Mouse (Mus musculus): Measurements from ENCODE around the gene Ppp1r32. TPM values are rescaled to one million over a fixed set of nuclear protein-coding genes. Genes with fewer than 3 reads are reported as not detected.

Ppp1r32 gene
- 0.38 TPM for polyA plus RNA-seq (2017; shearing (Covaris generic))

GRCm38 (mm10) chr19:10482703-10483102, at the start of gene Ppp1r32:
Gene Ppp1r32, minus strand, starts transcription at chr19:10482928.

GRCm38 (mm10) chr19:10525910-10526309, 43.2 kb upstream of the Ppp1r32 start, which contains the start of gene Sdhaf2:
Gene Sdhaf2, minus strand, starts transcription at chr19:10526142.

GRCm38 (mm10) chr19:10525106-10525901, 42.6 kb upstream of the Ppp1r32 start, which contains the start of gene Cpsf7:
Gene Cpsf7, plus strand, starts transcription at chr19:10525266.

GRCm38 (mm10) chr19:10456752-10457483, 25.8 kb downstream of the Ppp1r32 start, which contains the start of gene Lrrc10b:
Gene Lrrc10b, minus strand, starts transcription at chr19:10457473.

Other genes with a start within 250 kb of the Ppp1r32 start
- 0.15 TPM for gene Myrf, start 242.2 kb downstream of the Ppp1r32 start, polyA plus RNA-seq (2017; shearing (Covaris generic))
- not detected for gene Dagla, start 178.1 kb downstream of the Ppp1r32 start, polyA plus RNA-seq (2017; shearing (Covaris generic))
- gene Syt7, start 93.8 kb downstream of the Ppp1r32 start, polyA plus RNA-seq (2017; shearing (Covaris generic)), result 0.83 TPM
- gene Lrrc10b, start 25.5 kb downstream of the Ppp1r32 start, polyA plus RNA-seq (2017; shearing (Covaris generic)), result not detected
- 27.8 TPM for gene Cpsf7, start 42.3 kb upstream of the Ppp1r32 start, polyA plus RNA-seq (2017; shearing (Covaris generic))
- 57.3 TPM for gene Sdhaf2, start 43.2 kb upstream of the Ppp1r32 start, polyA plus RNA-seq (2017; shearing (Covaris generic))
- 10.2 TPM for gene Tmem216, start 73.3 kb upstream of the Ppp1r32 start, polyA plus RNA-seq (2017; shearing (Covaris generic))
- 25.0 TPM for gene Cyb561a3, start 94.2 kb upstream of the Ppp1r32 start, polyA plus RNA-seq (2017; shearing (Covaris generic))
- 6.0 TPM for gene Tmem138, start 94.4 kb upstream of the Ppp1r32 start, polyA plus RNA-seq (2017; shearing (Covaris generic))
- 128 TPM for gene Ddb1, start 122.4 kb upstream of the Ppp1r32 start, polyA plus RNA-seq (2017; shearing (Covaris generic))
- 3.5 TPM for gene Tkfc, start 122.7 kb upstream of the Ppp1r32 start, polyA plus RNA-seq (2017; shearing (Covaris generic))
- 1.0 TPM for gene Vwce, start 151.3 kb upstream of the Ppp1r32 start, polyA plus RNA-seq (2017; shearing (Covaris generic))
- not detected for gene Pga5, start 195.1 kb upstream of the Ppp1r32 start, polyA plus RNA-seq (2017; shearing (Covaris generic))
- gene Vps37c, start 205.8 kb upstream of the Ppp1r32 start, polyA plus RNA-seq (2017; shearing (Covaris generic)), result 25.1 TPM

Data from effector memory CD4-positive, alpha-beta T cell, adult 7 months (primary cell).